Mouse (Mus musculus) spleen, adult 2 months (tissue): ENCODE results near the gene Mmp14. TPM values are rescaled to one million over a fixed set of nuclear protein-coding genes. Genes with fewer than 3 reads are reported as not detected.

Experiments
- DNase-seq, 2 experiments: peaks; one replicate each; pipeline versions ENCODE4 v3.0.0 to v3.0.0-alpha.2; 2012 to 2021; ENCODE audit warnings: low spot score in 2 of 2, low read depth in 1 of 2
- H3K27ac ChIP-seq: fragments of 200-500 bp; 2 replicates; pipeline ENCODE4 v1.5.1; 2012; ENCODE audit warnings: low read length, inconsistent platforms; ENCODE audit not compliant: insufficient read depth
- H3K27me3 ChIP-seq: fragments of 200-500 bp; 2 replicates; pipeline ENCODE4 v1.6.1; 2012; ENCODE audit warnings: mild to moderate bottlenecking, moderate library complexity, low read length, inconsistent platforms; ENCODE audit not compliant: control insufficient read depth, insufficient read depth
- H3K36me3 ChIP-seq: fragments of 200-500 bp; 2 replicates; pipeline ENCODE4 v1.6.1; 2012; ENCODE audit warnings: mild to moderate bottlenecking, low read length, inconsistent platforms; ENCODE audit not compliant: control insufficient read depth, insufficient read depth
- H3K4me1 ChIP-seq: fragments of 200-500 bp; 2 replicates; pipeline ENCODE4 v1.6.1; 2011; ENCODE audit warnings: inconsistent platforms; ENCODE audit not compliant: control insufficient read depth, insufficient read depth, insufficient read length
- H3K4me3 ChIP-seq: fragments of 200-500 bp; 2 replicates; pipeline ENCODE4 v1.5.1; 2011; ENCODE audit warnings: mild to moderate bottlenecking, inconsistent platforms; ENCODE audit not compliant: insufficient read depth, insufficient read length; ENCODE audit errors: extremely low read depth
- CTCF ChIP-seq: fragments of 200-500 bp; IDR thresholded peaks from 2 replicates; pipeline ENCODE4 v1.5.1; 2011; ENCODE audit warnings: mild to moderate bottlenecking, inconsistent platforms; ENCODE audit not compliant: insufficient read depth, insufficient read length, insufficient replicate concordance; ENCODE audit errors: extremely low read depth
- POLR2A ChIP-seq: fragments of 200-500 bp; IDR thresholded peaks from 2 replicates; pipeline ENCODE4 v1.6.1; 2011; ENCODE audit warnings: low read depth, low read length, inconsistent platforms
- WGBS: fragments of 180-500 bp; shearing (Covaris S2); methylation state at CpG from one replicate; pipeline ENCODE4 v1.1.7; 2018; 5-methylcytosine and 5-hydroxymethylcytosine counted together
- polyA plus RNA-seq: library from polyadenylated mRNA; depleted of rRNA; stranded (reverse); fragments of >200 nt; gene quantifications from 2 replicates; pipeline ENCODE4 v1.2.3, GENCODE M21; 2012; rRNA removed

Gene Mmp14
- 42.0 and 63.2 TPM in 2 replicates for polyA plus RNA-seq

- 4% methylated on average over 49 of the region's 49 CpGs for WGBS
- Histone ChIP-seq H3K4me3 (peak within 1 kb of the TSS; percentile 56), H3K36me3 (no peaks in the 10 kb centered on the region), H3K27me3 (peaks cover 8% of the 10 kb centered on the region; the same call in 1 of the 2 replicates), H3K27ac (peak within 1 kb of the TSS; percentile 32), H3K4me1 (peaks cover 4% of the 10 kb centered on the region)
- no peak for DNase-seq
- TF ChIP-seq POLR2A: no peak
- no peak for TF ChIP-seq CTCF
Measured at GRCm38 (mm10) chr14:54431334-54432077, at the start of gene Mmp14. Mmp14 (plus strand) TSS chr14:54431612.

GRCm38 (mm10) chr14:54381816-54382215, 49.6 kb upstream of the Mmp14 start:
- 90% methylated on average over 10 of the region's 10 CpGs for WGBS
- TF ChIP-seq CTCF: no peak
- H3K36me3 ChIP-seq: no peaks in the 10 kb centered on the region
- no peak for DNase-seq
- H3K4me1 ChIP-seq: no peaks in the 10 kb centered on the region
- H3K4me3 ChIP-seq: no peak overlapping the region
- H3K27ac ChIP-seq: no peak overlapping the region
- no peaks in the 10 kb centered on the region for H3K27me3 ChIP-seq

- no peaks in the 10 kb centered on the region for H3K27me3 ChIP-seq
- no peak overlapping the region for H3K4me3 ChIP-seq
- no peak for DNase-seq
- TF ChIP-seq POLR2A: no peak
- TF ChIP-seq CTCF: no peak
- WGBS: 72% methylated on average over 9 of the region's 9 CpGs
- H3K27ac ChIP-seq: no peak overlapping the region
- H3K4me1 ChIP-seq: no peaks in the 10 kb centered on the region
- no peaks in the 10 kb centered on the region for H3K36me3 ChIP-seq
Measured at GRCm38 (mm10) chr14:54382641-54383040, 48.8 kb upstream of the Mmp14 start.

- 51% methylated on average over 4 of the region's 4 CpGs for WGBS
- H3K4me1 ChIP-seq: no peaks in the 10 kb centered on the region
- H3K36me3 ChIP-seq: no peaks in the 10 kb centered on the region
- DNase-seq: peak in 1 of 2 experiments; percentile 6
- H3K27ac ChIP-seq: 0 out of 2 replicates have a peak overlapping the region, but pooled peaks have one; percentile 14
- H3K27me3 ChIP-seq: no peaks in the 10 kb centered on the region
- no peak for TF ChIP-seq POLR2A
- H3K4me3 ChIP-seq: no peak overlapping the region
Measured at GRCm38 (mm10) chr14:54383355-54383771, 48.0 kb upstream of the Mmp14 start.

GRCm38 (mm10) chr14:54384396-54384795, 47.0 kb upstream of the Mmp14 start:
- WGBS: 80% methylated on average over 8 of the region's 8 CpGs
- no peaks in the 10 kb centered on the region for H3K4me1 ChIP-seq
- TF ChIP-seq POLR2A (no peak), CTCF (no peak)
- H3K27me3 ChIP-seq: no peaks in the 10 kb centered on the region
- H3K36me3 ChIP-seq: no peaks in the 10 kb centered on the region
- H3K4me3 ChIP-seq: no peak overlapping the region
- no peak overlapping the region for H3K27ac ChIP-seq
- no peak for DNase-seq

GRCm38 (mm10) chr14:54385968-54386618, 45.3 kb upstream of the Mmp14 start:
- DNase-seq: no peak
- H3K36me3 ChIP-seq: no peaks in the 10 kb centered on the region
- H3K4me1 ChIP-seq: no peaks in the 10 kb centered on the region
- H3K4me3 ChIP-seq: no peak overlapping the region
- H3K27me3 ChIP-seq: no peaks in the 10 kb centered on the region
- TF ChIP-seq POLR2A (no peak), CTCF (no peak)
- no peak overlapping the region for H3K27ac ChIP-seq
- 84% methylated on average over 7 of the region's 7 CpGs for WGBS

GRCm38 (mm10) chr14:54387546-54387945, 43.9 kb upstream of the Mmp14 start:
- no peak overlapping the region for H3K27ac ChIP-seq
- no peaks in the 10 kb centered on the region for H3K4me1 ChIP-seq
- no peak overlapping the region for H3K4me3 ChIP-seq
- no peaks in the 10 kb centered on the region for H3K27me3 ChIP-seq
- 93% methylated on average over 6 of the region's 6 CpGs for WGBS
- DNase-seq: no peak
- no peak for TF ChIP-seq POLR2A
- no peak for TF ChIP-seq CTCF
- H3K36me3 ChIP-seq: no peaks in the 10 kb centered on the region
